Mouse (Mus musculus): ENCODE data around the gene Nectin3.

DNA sequence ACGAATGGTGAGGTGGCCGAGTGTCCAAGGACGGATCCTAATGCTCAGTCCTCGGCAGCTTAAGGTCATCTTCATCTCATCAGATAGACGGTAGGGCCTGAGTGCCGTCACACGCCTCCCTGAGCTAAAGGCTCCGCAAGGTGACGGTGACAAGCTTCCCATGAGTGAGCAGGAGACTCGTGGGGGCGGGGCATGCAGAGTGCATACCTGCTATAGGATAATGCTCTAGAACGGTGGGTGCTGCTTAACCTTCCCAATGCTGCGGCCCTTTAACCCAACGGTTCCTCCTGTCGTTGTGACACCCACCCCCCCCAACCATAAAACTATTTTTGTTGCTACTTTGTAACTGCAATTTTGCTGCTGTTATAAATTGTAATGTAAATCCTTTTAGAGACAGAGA, 90.3 kb downstream of the Nectin3 start:
- TF ChIP-seq CTCF (IDR thresholded peaks at IDR 0.05) (no peak), EP300 (IDR thresholded peaks at IDR 0.05) (no peak)
